Mouse (Mus musculus) mature B cell (primary cell): ENCODE data around the gene Timeless.
"Not testable (repeated sequence)": the region's sequence is repeated elsewhere in the genome, so short reads cannot be mapped to it uniquely, and the experiment has no call there.

Experiments used
- in situ Hi-C: fragments of 300-500 bp; cut with MboI; formaldehyde crosslinking; loops from 2 replicates; pipeline ENCODE4 v1.14.3; 2019

The Timeless gene

GRCm38 (mm10) chr10:128255925-128256324 is 24.1 kb downstream of the Timeless start:
- in situ Hi-C loops, result no loop called here

GRCm38 (mm10) chr10:128256328-128256727 is 24.5 kb downstream of the Timeless start:
- in situ Hi-C loops, result no loop called here

GRCm38 (mm10) chr10:128258953-128259352 is 27.1 kb downstream of the Timeless start:
- in situ Hi-C loops, result no loop called here

- in situ Hi-C loops, result no loop called here
Measured at GRCm38 (mm10) chr10:128259946-128260345, 28.1 kb downstream of the Timeless start.

GRCm38 (mm10) chr10:128260376-128260775 is 28.5 kb downstream of the Timeless start:
- in situ Hi-C loops, result not testable (repeated sequence)

GRCm38 (mm10) chr10:128262300-128262699 is 30.4 kb downstream of the Timeless start:
- in situ Hi-C loops, result no loop called here

GRCm38 (mm10) chr10:128263393-128264310 is 31.8 kb downstream of the Timeless start:
- in situ Hi-C loops, result no loop called here

- in situ Hi-C loops, result no loop called here
Measured at GRCm38 (mm10) chr10:128268371-128268770, 36.5 kb downstream of the Timeless start, which contains the start of gene Apof. Gene Apof (plus strand): TSS chr10:128268671.

- in situ Hi-C loops, result no loop called here
Measured at GRCm38 (mm10) chr10:128269206-128269910, 37.5 kb downstream of the Timeless start.

- in situ Hi-C loops, result no loop called here
Measured at GRCm38 (mm10) chr10:128270287-128270841, 38.5 kb downstream of the Timeless start, which contains the start of gene Stat2. Gene Stat2 (plus strand): TSS chr10:128270559.

- in situ Hi-C loops, result no loop called here
Measured at GRCm38 (mm10) chr10:128270866-128271265, 39.0 kb downstream of the Timeless start.

GRCm38 (mm10) chr10:128271883-128272282 is 40.0 kb downstream of the Timeless start:
- in situ Hi-C loops, result no loop called here

GRCm38 (mm10) chr10:128272819-128273439 is 41.1 kb downstream of the Timeless start:
- in situ Hi-C loops, result not testable (repeated sequence)

- in situ Hi-C loops, result not testable (repeated sequence)
Measured at GRCm38 (mm10) chr10:128275374-128275773, 43.5 kb downstream of the Timeless start.

- in situ Hi-C loops, result no loop called here
Measured at GRCm38 (mm10) chr10:128278158-128278557, 46.3 kb downstream of the Timeless start.

GRCm38 (mm10) chr10:128280943-128281342 is 49.1 kb downstream of the Timeless start:
- in situ Hi-C loops, result no loop called here

- in situ Hi-C loops, result no loop called here
Measured at GRCm38 (mm10) chr10:128281682-128282081, 49.8 kb downstream of the Timeless start.

- in situ Hi-C loops, result no loop called here
Measured at GRCm38 (mm10) chr10:128282886-128283450, 51.1 kb downstream of the Timeless start.

GRCm38 (mm10) chr10:128283604-128284579 is 52.0 kb downstream of the Timeless start:
- in situ Hi-C loops, result no loop called here

- in situ Hi-C loops, result not testable (repeated sequence)
Measured at GRCm38 (mm10) chr10:128290594-128290993, 58.7 kb downstream of the Timeless start.
